Mouse (Mus musculus): ENCODE measurements around the gene Nhp2. TPM values are rescaled to one million over a fixed set of nuclear protein-coding genes. Genes with fewer than 3 reads are reported as not detected.

Gene Nhp2
- polyA plus RNA-seq, 1 experiment: 34.3 TPM

DNA sequence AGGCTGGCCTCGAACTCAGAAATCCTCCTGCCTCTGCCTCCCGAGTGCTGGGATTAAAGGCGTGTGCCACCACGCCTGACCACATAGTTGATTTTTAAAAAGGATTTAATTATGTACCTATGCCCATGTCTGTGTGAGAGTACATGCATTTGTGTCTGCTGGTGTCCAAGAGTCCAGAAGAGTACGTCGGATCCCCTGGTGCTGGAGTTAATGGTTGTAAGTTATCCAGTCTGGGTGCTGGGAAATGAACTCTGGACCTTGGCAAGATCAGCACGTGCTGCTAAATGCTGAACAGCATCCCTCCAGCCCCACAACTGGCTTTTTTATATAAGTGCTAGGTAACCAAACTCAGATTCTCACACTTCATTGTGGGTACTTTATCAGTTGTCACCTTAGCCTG is 51.3 kb downstream of the Nhp2 start:
- Histone ChIP-seq H3K4me1 (ENCODE audit: control insufficient read depth, insufficient read depth, insufficient read length) (no peaks in the 10 kb centered on the region), H3K4me3 (ENCODE audit: extremely low read depth, insufficient read depth, insufficient read length) (no peak overlapping the region), H3K27me3 (ENCODE audit: control insufficient read depth, insufficient read depth, low read length) (no peaks in the 10 kb centered on the region), H3K36me3 (ENCODE audit: control insufficient read depth, insufficient read depth, low read length) (no peaks in the 10 kb centered on the region), H3K27ac (ENCODE audit: insufficient read depth, low read length) (no peak overlapping the region)
- TF ChIP-seq POLR2A (IDR thresholded peaks at IDR 0.05; ENCODE audit: low read depth, low read length) (no peak), CTCF (IDR thresholded peaks at IDR 0.05; ENCODE audit: extremely low read depth, insufficient read depth, insufficient read length, insufficient replicate concordance) (no peak)
- WGBS: 93% methylated on average over 7 of the region's 7 CpGs
- DNase-seq (ENCODE audit: low read depth in 1 of 2, low spot score in 2 of 2): no peak

GRCm38 (mm10) chr11:51671376-51671775 is 51.8 kb downstream of the Nhp2 start:
- DNase-seq (ENCODE audit: low read depth in 1 of 2, low spot score in 2 of 2): no peak
- no peaks in the 10 kb centered on the region for H3K36me3 ChIP-seq (ENCODE audit: control insufficient read depth, insufficient read depth, low read length)
- no peak overlapping the region for H3K27ac ChIP-seq (ENCODE audit: insufficient read depth, low read length)
- H3K27me3 ChIP-seq (ENCODE audit: control insufficient read depth, insufficient read depth, low read length): no peaks in the 10 kb centered on the region
- WGBS: 76% methylated on average over 2 of the region's 2 CpGs
- no peak for TF ChIP-seq POLR2A (IDR thresholded peaks at IDR 0.05; ENCODE audit: low read depth, low read length)
- no peak for TF ChIP-seq CTCF (IDR thresholded peaks at IDR 0.05; ENCODE audit: extremely low read depth, insufficient read depth, insufficient read length, insufficient replicate concordance)
- no peak overlapping the region for H3K4me3 ChIP-seq (ENCODE audit: extremely low read depth, insufficient read depth, insufficient read length)
- no peaks in the 10 kb centered on the region for H3K4me1 ChIP-seq (ENCODE audit: control insufficient read depth, insufficient read depth, insufficient read length)

DNA sequence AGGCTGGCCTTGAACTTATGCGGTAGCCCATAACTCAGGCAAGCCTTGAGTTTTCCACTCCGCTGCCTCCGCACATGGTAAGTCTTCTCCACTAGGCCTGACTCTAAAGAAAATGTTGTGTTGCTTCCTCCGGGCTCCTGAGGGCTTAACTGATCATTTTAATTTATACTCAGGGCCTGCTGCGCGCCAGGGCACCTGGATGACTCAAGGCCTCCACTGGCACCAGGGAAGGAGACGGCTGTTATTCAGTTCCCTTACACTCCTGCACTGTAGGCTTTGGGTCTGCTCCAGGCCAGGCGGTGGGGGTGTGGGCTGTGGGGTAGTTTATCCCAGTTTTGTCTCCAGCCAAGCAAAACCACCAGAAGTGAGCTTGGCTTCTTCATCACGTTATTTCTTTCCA is 53.8 kb downstream of the Nhp2 start:
- H3K27ac ChIP-seq (ENCODE audit: insufficient read depth, low read length): no peak overlapping the region
- DNase-seq (ENCODE audit: low read depth in 1 of 2, low spot score in 2 of 2): no peak
- H3K4me1 ChIP-seq (ENCODE audit: control insufficient read depth, insufficient read depth, insufficient read length): no peaks in the 10 kb centered on the region
- TF ChIP-seq CTCF (IDR thresholded peaks at IDR 0.05; ENCODE audit: extremely low read depth, insufficient read depth, insufficient read length, insufficient replicate concordance): no peak
- TF ChIP-seq POLR2A (IDR thresholded peaks at IDR 0.05; ENCODE audit: low read depth, low read length): no peak
- no peaks in the 10 kb centered on the region for H3K27me3 ChIP-seq (ENCODE audit: control insufficient read depth, insufficient read depth, low read length)
- 87% methylated on average over 9 of the region's 9 CpGs for whole genome bisulfite sequencing
- H3K36me3 ChIP-seq (ENCODE audit: control insufficient read depth, insufficient read depth, low read length): no peaks in the 10 kb centered on the region
- H3K4me3 ChIP-seq (ENCODE audit: extremely low read depth, insufficient read depth, insufficient read length): no peak overlapping the region

Other genes starting within 250 kb of the Nhp2 start
- 13.2 and 20.5 TPM in 2 replicates for gene Phykpl, start 35.0 kb upstream of the Nhp2 start, polyA plus RNA-seq (2012; rRNA removed)
- 146 and 314 TPM in 2 replicates for gene Hnrnpab, start 12.9 kb upstream of the Nhp2 start, polyA plus RNA-seq (2012; rRNA removed)
- 71.2 and 87.4 TPM in 2 replicates for gene Rmnd5b, start 16.2 kb downstream of the Nhp2 start, polyA plus RNA-seq (2012; rRNA removed)
- gene N4bp3, start 31.1 kb downstream of the Nhp2 start, polyA plus RNA-seq (2012; rRNA removed): 11.3 and 14.7 TPM in 2 replicates
- 3.4 and 5.0 TPM in 2 replicates for gene D930048N14Rik, start 31.2 kb downstream of the Nhp2 start, polyA plus RNA-seq (2012; rRNA removed)
- gene 0610009B22Rik, start 69.1 kb downstream of the Nhp2 start, polyA plus RNA-seq (2012; rRNA removed): 2.4 and 2.9 TPM in 2 replicates
- 10.0 and 13.5 TPM in 2 replicates for gene Sec24a, start 143.9 kb downstream of the Nhp2 start, polyA plus RNA-seq (2012; rRNA removed)
- gene Sar1b, start 144.0 kb downstream of the Nhp2 start, polyA plus RNA-seq (2012; rRNA removed): 4.5 and 5.4 TPM in 2 replicates
- gene Jade2, start 237.9 kb downstream of the Nhp2 start, polyA plus RNA-seq (2012; rRNA removed): 24.8 and 27.2 TPM in 2 replicates

Measured in spleen, adult 2 months (tissue).